Mouse (Mus musculus): Measurements from ENCODE around the gene Cyp2c69.
"Not testable (repeated sequence)": the region's sequence is repeated elsewhere in the genome, so short reads cannot be mapped to it uniquely, and the experiment has no call there.

The Cyp2c69 gene

GRCm38 (mm10) chr19:39886699-39887098 lies at the start of gene Cyp2c69:
Gene Cyp2c69, minus strand, starts transcription at chr19:39886799.
- not testable (repeated sequence) for DNase-seq (ENCODE audit: low spot score in 2 of 2)

DNA sequence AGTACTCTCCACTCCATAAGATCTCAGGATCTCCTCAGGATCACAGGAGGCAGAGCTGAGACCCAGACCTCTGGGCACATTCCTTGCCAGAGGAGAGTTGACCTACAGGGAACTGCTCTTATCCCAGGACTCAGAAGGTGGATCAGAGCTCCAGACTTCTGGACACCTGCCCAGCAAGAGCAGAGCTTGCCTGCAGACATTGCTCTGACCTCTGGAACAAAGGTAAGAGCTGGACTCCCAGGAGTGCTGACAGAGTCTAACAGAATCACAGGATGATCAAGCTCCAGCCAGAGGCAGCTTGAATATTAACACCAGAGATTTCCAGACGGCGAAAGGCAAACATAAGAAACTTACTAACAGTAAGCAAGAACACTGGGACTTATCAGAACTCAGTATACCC lies 48.8 kb upstream of the Cyp2c69 start:
- DNase-seq (ENCODE audit: low spot score in 2 of 2): no peak

GRCm38 (mm10) chr19:39930032-39930431 lies 43.4 kb upstream of the Cyp2c69 start:
- DNase-seq (ENCODE audit: low spot score in 2 of 2): no peak

DNA sequence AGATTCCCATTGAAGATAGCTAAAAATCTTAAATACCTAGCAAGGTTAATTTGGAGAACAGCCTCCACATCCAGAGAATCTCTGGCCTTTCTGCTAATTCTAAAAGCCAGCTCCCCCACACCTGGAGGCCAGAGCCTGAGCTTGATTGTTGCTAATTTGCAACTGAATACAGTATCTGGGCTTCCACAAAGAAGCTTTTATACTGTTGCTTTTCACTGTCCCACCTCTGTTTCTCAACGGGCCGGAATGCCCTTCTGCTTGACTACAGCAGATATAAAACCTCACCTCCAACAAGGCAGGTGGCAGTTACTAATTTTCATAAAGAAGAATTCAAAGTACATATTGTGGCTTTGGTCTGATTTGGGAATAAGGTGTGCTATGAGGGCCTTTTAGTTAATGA lies 15.1 kb upstream of the Cyp2c69 start:
- DNase-seq (ENCODE audit: low spot score in 2 of 2): no peak

- not testable (repeated sequence) for DNase-seq (ENCODE audit: low spot score in 2 of 2)
These were observed 3.5 kb upstream of the Cyp2c69 start for GRCm38 (mm10) chr19:39890079-39890478.

- no peak for DNase-seq (ENCODE audit: low spot score in 2 of 2)
These were observed 20.5 kb downstream of the Cyp2c69 start for GRCm38 (mm10) chr19:39866133-39866532.

- not testable (repeated sequence) for DNase-seq (ENCODE audit: low spot score in 2 of 2)
These were observed 65.7 kb downstream of the Cyp2c69 start for GRCm38 (mm10) chr19:39820931-39821330.

- DNase-seq (ENCODE audit: low spot score in 2 of 2): not testable (repeated sequence)
These were observed 70.2 kb downstream of the Cyp2c69 start for GRCm38 (mm10) chr19:39816400-39816799.

DNA sequence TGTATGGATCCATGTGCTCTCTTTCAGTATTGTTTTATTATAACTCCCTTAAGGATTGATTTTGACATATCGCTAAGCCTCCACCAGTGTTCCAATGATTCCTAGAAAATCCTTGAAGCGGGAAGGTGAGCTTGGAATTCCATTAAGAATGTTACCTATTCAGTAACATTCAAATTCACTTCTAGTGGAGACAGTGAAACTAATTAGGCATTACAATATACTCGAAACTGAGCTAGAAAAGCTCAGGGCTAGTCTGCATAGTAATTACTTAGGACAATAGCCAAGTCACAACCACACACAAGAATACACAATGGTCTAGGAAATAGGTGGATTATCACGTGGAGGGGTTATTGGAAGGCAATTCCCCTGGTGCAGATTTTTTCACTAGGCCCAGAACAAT lies 70.6 kb downstream of the Cyp2c69 start:
- DNase-seq (ENCODE audit: low spot score in 2 of 2): not testable (repeated sequence)

DNA sequence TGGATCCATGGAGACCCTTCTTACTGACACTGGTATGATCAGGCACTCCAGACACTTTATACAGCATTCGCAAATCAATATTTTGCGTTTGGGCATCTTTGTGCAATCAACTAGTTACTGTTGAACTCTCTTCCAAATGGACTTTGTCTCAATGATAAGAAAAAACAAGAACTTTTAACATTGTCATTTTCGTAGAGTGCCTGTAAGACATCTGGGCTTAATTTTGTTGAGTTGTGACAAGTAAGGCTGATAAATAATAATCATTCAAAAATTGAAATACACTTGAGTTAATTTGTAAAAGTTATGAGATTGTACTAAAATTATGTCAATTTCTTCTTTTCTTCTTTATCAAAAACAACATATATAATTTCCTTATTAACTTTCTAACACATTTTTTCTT lies 73.9 kb downstream of the Cyp2c69 start, which contains the start of gene Cyp2c40:
Cyp2c40 (minus strand) TSS at position 101 of the 400 bp plus-strand sequence.
- DNase-seq (ENCODE audit: low spot score in 2 of 2): not testable (repeated sequence)

Measured in urinary bladder, postnatal 36 days (tissue).